Mouse (Mus musculus): Measurements from ENCODE around the gene Qprt. TPM values are rescaled to one million over a fixed set of nuclear protein-coding genes. Genes with fewer than 3 reads are reported as not detected.
A peak's percentile ranks its signal among the peaks of the same experiment; 100 is the strongest.
"Not testable (repeated sequence)": the region's sequence is repeated elsewhere in the genome, so short reads cannot be mapped to it uniquely, and the experiment has no call there.

The Qprt gene
- polyA plus RNA-seq, 1 experiment from 2014 or later = 2.6 TPM

DNA sequence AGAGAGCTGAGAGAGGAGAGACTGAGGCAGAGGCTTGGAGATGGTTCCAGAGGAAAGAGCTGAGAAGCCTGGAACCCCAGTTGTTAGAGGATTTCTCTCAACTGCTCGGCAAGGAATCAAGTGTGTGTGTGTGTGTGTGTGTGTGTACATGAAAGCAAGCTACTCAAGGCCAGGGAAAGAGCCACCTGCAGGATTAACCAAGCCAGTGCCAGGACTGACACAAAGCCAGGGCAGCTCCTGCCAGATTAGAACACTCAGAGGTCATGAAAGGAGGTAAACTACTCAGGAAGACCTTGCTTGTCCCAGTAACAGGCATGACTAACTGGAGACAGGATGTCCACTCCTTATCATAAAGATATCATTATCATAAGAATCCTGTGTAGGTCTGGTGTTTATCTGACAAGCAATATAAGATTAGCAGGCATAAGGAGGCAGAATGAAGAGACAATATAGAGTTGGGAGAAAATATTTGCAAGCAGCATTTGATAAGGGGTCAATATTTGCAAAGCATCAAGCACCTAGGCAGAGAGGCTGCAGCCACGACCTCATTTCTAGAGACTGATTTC lies 20.5 kb downstream of the Qprt start:
- 61% methylated on average over 2 of the region's 2 CpGs for WGBS
- no peak overlapping the region for H3K27ac ChIP-seq
- H3K36me3 ChIP-seq = no peaks in the 10 kb centered on the region
- H3K4me3 ChIP-seq = no peak overlapping the region
- no peaks in the 10 kb centered on the region for H3K27me3 ChIP-seq (ENCODE audit: insufficient read depth, poor library complexity, severe bottlenecking)
- peaks cover 12% of the 10 kb centered on the region for H3K4me1 ChIP-seq (replicated peaks)
- no peaks in the 10 kb centered on the region for H3K9me3 ChIP-seq
- no peak for DNase-seq (ENCODE audit: low spot score)

DNA sequence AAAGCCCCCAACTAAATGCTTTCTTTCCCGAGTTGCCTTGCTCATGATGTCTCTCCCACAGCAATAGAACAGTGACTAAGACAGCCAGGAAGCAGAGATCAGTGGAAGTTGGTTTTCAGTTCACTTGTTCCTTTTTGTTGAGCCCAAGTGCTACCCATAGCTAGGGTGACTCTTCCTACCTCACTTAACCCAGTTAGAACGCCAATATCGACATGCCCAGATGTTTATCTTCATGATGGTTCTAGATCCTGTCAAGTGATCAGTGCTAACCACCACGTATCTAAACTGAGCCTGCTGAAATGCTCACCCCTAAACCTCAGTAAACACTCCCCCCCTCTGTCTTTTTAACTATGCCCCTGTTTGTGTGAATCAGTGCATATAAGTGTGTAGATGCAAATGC lies 22.5 kb downstream of the Qprt start:
- no peak overlapping the region for H3K4me3 ChIP-seq
- WGBS = 90% methylated on average over 4 of the region's 4 CpGs
- no peaks in the 10 kb centered on the region for H3K9me3 ChIP-seq
- no peaks in the 10 kb centered on the region for H3K27me3 ChIP-seq (ENCODE audit: insufficient read depth, poor library complexity, severe bottlenecking)
- H3K27ac ChIP-seq = no peak overlapping the region
- no peak for DNase-seq (ENCODE audit: low spot score)
- no peaks in the 10 kb centered on the region for H3K36me3 ChIP-seq
- H3K4me1 ChIP-seq (replicated peaks) = peaks cover 7% of the 10 kb centered on the region

DNA sequence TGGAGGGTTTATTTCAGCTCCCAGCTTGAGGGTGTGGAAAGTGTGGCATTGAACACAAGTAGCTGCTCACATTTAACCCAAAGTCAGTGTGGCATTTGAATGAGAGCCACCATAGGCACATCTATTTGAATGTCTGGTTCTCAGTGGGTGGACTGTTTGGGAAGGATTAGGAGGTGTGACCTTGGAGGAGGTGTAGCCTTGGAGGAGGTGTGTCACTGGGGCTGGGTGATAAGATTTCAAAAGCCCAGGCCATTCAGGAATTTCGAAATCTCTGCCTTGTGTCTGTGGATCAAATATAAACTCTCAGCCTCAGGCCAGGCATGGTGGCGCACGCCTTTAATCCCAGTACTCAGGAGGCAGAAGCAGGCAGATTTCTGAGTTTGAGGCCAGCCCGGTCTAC lies 23.1 kb downstream of the Qprt start:
- Histone ChIP-seq H3K27me3 (ENCODE audit: insufficient read depth, poor library complexity, severe bottlenecking) (no peaks in the 10 kb centered on the region), H3K4me3 (no peak overlapping the region), H3K36me3 (no peaks in the 10 kb centered on the region), H3K27ac (no peak overlapping the region), H3K4me1 (replicated peaks) (peaks cover 2% of the 10 kb centered on the region), H3K9me3 (no peaks in the 10 kb centered on the region)
- 89% methylated on average over 4 of the region's 4 CpGs for WGBS
- no peak for DNase-seq (ENCODE audit: low spot score)

DNA sequence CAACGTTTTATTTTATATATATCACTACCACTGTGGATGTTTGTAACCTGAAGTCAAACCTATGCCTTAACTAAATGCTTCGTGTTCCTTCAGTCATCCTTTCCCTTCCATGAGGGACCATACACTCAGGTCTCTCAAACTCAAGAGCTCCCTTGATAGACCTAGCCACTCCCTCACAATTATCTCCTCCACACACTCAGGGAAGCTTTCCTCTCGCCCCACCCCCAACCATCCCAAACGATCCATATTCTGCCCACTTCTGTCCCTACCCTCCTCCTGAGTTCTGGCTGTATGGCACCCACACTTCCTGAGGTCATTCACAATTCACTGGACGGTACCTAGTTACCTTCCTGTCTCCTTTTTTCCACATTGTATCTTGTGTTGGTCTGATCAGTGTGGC lies 23.5 kb downstream of the Qprt start:
- Histone ChIP-seq H3K27ac (no peak overlapping the region), H3K36me3 (no peaks in the 10 kb centered on the region), H3K4me1 (replicated peaks) (no peaks in the 10 kb centered on the region), H3K27me3 (ENCODE audit: insufficient read depth, poor library complexity, severe bottlenecking) (no peaks in the 10 kb centered on the region), H3K4me3 (no peak overlapping the region), H3K9me3 (no peaks in the 10 kb centered on the region)
- no peak for DNase-seq (ENCODE audit: low spot score)
- WGBS = 88% methylated on average over 5 of the region's 5 CpGs

DNA sequence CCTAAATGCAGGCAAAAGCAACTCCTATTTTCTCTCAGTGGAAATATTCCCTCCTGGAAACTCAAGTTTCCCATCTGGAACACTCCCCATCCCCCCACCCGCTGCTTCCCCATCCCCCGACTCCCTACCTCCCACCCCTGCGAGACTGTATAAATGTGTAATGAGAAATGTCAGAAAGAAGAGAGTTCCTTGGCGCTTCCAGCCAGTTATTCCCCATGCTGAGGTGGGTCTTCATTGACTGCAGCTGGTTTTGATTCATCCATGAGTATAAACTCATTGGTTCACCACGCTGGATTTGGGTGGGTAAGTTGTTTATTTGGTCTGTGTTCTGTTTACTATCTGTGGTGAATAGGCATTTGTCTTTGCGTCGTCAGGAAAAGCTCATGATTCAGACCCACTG lies 25.6 kb downstream of the Qprt start:
- DNase-seq (ENCODE audit: low spot score) = no peak
- no peaks in the 10 kb centered on the region for H3K36me3 ChIP-seq
- no peaks in the 10 kb centered on the region for H3K27me3 ChIP-seq (ENCODE audit: insufficient read depth, poor library complexity, severe bottlenecking)
- no peak overlapping the region for H3K4me3 ChIP-seq
- WGBS = 72% methylated on average over 7 of the region's 7 CpGs
- H3K4me1 ChIP-seq (replicated peaks) = peaks cover 13% of the 10 kb centered on the region
- no peaks in the 10 kb centered on the region for H3K9me3 ChIP-seq
- H3K27ac ChIP-seq = no peak overlapping the region

DNA sequence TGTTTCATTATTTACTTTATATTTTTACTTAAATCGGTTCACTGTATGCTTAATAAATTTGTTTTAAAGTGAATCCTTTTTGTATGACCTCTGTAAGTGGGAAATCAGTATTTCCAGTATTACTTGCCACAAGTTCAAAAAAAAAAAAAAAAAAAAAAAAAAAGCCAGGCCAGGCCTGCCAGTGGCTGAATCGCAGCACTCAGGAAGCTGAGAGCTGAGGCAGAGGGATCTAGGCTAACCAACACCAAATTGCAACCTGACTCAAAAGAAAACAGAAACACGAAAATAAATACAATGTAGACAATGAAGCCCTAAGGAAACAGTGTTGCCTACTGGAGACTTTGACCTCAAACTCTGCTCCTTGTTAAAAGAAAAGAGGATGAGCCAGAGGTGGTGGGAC lies 28.1 kb downstream of the Qprt start:
- no peaks in the 10 kb centered on the region for H3K27me3 ChIP-seq (ENCODE audit: insufficient read depth, poor library complexity, severe bottlenecking)
- H3K9me3 ChIP-seq = no peaks in the 10 kb centered on the region
- H3K4me3 ChIP-seq = no peak overlapping the region
- WGBS = 77% methylated on average over 3 of the region's 3 CpGs
- H3K27ac ChIP-seq = no peak overlapping the region
- H3K4me1 ChIP-seq (replicated peaks) = peaks cover 34% of the 10 kb centered on the region
- no peaks in the 10 kb centered on the region for H3K36me3 ChIP-seq
- no peak for DNase-seq (ENCODE audit: low spot score)

DNA sequence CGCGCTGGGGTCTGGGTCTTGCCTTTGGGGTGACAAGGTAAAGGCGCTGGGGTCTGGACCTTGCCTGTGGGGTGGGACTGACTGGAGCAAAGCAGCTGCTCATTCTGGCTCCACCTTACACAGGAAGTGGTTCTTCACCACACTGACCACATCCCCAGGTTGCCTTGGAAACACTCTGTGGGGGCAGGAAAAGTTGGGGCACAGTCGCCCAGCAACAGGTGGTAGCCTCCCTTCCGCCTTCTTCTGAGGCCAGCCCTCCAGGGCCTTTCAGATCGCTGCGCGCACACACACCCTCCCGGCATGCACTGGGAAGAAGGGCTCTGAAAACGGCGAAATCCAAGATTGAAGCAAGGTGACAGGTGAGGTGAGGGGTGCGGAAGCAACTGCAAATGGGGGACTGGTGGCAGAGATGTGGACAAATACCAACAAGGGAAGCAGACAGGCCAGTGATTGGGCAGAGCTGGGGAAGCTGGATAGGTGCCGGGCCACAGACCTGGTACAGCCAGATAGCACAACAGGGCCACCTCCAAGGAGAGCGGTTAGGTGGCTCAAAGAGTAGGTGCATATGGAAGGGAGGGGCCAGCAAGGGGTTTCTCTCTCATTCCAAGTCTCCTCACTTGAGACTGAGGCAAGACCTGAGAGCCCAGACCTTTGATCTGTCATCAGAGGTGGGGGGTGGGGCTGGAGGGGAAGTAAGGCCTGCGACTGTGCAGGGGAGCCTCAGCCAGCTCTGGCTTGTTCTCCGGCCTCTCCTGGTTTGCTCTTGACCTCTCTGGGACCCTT lies 30.7 kb downstream of the Qprt start, which contains the start of gene AI467606:
Gene AI467606 (plus strand): TSS at position 246 of the 783 bp plus-strand sequence.
- Histone ChIP-seq H3K36me3 (no peaks in the 10 kb centered on the region), H3K9me3 (no peaks in the 10 kb centered on the region), H3K27ac (peak within 1 kb of the TSS; percentile 69), H3K27me3 (ENCODE audit: insufficient read depth, poor library complexity, severe bottlenecking) (no peaks in the 10 kb centered on the region), H3K4me1 (replicated peaks) (peaks cover 37% of the 10 kb centered on the region), H3K4me3 (peak within 1 kb of the TSS; percentile 16; the same call in 1 of the 2 replicates)
- no peak for DNase-seq (ENCODE audit: low spot score)
- 75% methylated on average over 16 of the region's 16 CpGs for WGBS

DNA sequence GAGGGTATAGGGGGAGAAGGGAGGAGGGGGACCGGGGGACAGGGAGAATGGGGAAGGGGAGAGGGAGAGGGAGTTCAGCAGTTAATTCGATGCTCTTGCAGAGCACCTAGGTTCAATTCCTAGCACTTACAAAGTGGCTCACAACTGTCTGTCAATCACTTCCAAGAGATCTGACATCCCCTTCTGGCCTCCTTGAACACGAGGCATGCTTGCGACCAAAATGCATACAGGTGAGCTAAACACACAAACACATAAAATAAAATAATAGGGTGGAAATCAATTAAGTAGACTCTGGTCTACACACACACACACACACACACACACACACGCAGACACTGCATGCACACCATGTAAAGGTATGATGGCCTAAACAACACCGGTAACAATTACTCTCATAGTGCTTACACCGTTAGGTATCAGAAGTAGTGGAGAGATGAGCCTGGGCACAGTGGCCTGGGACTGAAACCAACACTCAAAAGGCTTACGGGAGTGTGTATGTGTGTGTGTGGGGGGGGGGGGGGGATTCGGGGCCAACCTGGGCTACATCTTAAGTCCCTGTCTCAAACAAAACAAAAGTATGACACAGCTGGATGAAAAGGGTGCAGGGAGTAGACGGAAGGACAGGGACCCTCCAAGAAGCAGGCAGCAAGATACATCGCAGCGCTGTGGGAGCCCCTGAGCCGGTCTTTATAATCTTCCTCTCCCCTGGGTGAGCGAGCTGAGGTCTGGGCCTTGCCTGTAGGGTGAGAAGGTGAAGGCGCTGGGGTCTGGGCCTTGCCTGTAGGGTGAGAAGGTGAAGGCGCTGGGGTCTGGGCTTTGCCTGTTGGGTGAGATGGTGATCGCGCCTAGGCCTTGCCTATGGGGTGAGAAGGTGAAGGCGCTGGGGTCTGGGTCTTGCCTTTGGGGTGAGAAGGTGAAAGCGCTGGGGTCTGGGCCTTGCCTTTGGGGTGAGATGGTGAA lies 31.6 kb downstream of the Qprt start:
- no peak for DNase-seq (ENCODE audit: low spot score)

DNA sequence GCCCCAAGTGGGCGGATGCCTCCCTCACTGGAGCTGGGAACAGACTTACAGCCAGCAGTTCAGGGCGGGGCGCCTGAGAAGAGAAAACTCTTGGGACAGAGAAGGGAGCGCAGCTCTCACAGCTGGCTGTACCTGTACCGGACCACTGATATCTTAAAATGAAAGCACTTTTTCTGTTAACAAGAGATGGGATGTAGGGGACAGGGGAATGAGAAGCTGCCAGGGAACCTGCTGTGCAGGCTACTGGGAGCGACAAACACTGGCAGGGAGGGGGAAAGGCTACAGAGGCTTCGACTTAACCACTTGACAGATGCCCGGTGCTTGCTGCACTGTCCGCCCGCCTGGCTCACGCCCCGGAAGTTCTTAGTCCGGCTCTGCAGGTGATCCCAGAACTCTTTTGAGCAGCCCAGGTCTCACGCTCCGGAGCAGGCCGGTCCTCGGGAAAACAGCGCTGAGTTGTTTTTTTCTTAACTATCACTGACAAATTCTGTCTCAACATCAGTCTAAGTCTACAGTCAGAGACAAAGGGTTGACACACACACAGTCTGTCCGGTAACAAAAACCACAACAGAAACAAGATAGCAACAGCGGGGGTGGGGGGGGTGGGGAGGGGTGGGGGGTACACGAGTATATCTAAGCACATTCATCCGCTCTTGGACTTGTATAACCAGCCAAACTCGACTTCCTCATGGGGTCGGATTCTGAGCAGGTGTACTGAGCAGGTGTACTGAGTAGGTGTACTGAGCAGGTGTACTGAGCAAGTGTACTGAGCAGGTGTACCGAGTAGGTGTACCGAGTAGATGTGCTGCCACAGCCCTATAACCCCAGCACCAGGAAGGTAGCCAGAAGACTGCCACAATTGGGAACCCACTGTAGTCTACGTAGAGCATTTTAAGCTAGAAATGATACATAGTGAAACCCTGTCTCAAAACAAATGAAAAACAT lies 32.9 kb downstream of the Qprt start:
- H3K9me3 ChIP-seq = no peaks in the 10 kb centered on the region
- H3K4me1 ChIP-seq (replicated peaks) = peaks cover 37% of the 10 kb centered on the region
- no peaks in the 10 kb centered on the region for H3K27me3 ChIP-seq (ENCODE audit: insufficient read depth, poor library complexity, severe bottlenecking)
- peak overlapping the region; percentile 75 for H3K27ac ChIP-seq
- WGBS = 21% methylated on average over 27 of the region's 27 CpGs
- H3K36me3 ChIP-seq = no peaks in the 10 kb centered on the region
- peak overlapping the region; percentile 40 for H3K4me3 ChIP-seq
- peak; percentile 29 for DNase-seq (ENCODE audit: low spot score)

More for the DNA sequence above, 31.6 kb downstream of the Qprt start:
- no peaks in the 10 kb centered on the region for H3K27me3 ChIP-seq (ENCODE audit: insufficient read depth, poor library complexity, severe bottlenecking)
- H3K27ac ChIP-seq = peak overlapping the region; percentile 69
- H3K4me1 ChIP-seq (replicated peaks) = peaks cover 37% of the 10 kb centered on the region
- no peaks in the 10 kb centered on the region for H3K36me3 ChIP-seq
- WGBS = 86% methylated on average over 20 of the region's 20 CpGs
- no peaks in the 10 kb centered on the region for H3K9me3 ChIP-seq
- H3K4me3 ChIP-seq = peak overlapping the region; percentile 16; the same call in 1 of the 2 replicates

DNA sequence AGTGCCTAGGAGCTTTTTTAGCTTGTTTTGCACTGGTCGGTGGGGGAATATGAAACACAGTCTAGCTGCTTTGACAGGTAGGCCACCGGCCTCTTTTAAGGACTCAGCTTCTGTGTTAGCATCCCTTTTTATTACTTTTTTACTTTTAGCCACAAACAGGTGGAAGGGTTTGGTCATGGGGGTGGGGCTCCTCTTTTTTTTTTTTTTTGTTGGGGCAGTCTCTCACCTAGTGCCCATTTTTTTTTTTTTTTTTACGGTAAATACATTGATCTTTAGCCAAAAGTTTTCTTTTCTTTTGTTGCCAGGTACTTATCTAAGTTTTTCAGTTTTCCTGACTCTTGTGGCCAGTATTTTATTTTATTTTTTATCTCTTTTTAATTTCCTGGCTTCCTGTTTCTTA lies 33.9 kb downstream of the Qprt start:
- no peaks in the 10 kb centered on the region for H3K27me3 ChIP-seq (ENCODE audit: insufficient read depth, poor library complexity, severe bottlenecking)

DNA sequence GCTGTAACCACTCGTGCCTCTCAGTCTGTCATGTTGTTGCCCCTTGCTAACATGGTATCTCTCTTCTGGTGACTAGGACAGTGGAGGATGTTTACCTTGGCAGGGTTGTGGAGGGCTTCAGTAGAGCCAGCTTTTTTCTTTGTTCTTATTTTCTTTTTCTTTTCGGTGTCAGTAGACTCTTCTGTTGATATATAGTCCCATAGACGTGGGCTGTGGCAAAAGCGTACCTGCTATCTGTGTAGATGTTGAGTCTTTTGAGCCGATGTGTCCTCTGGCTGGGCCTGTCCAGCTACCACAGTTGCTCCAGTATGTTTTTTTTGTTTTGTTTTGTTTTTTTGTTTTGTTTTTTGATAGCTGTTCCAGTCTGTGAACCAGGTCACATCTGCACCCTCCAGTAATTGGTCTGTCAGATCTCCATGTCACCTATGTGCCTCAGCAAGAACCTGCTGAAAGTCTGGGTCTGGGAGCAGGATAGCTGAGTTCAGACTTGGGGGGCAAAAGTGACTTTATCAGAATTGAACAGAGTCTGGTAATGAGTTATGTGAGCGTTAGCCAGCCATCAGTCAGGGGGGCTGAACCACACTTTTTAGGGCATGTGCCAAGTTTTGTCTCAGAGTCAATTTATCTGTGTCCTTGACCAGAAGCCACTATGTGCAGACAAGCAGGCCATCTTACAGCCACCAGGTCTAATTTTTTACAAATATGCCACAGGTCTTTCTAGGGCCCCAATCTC lies 34.6 kb downstream of the Qprt start, which contains the start of gene Zg16:
Gene Zg16 (minus strand): TSS at position 51 of the 733 bp plus-strand sequence.
- not testable (repeated sequence) for H3K4me3 ChIP-seq; H3K27ac ChIP-seq; H3K36me3 ChIP-seq; DNase-seq (ENCODE audit: low spot score); H3K9me3 ChIP-seq; H3K27me3 ChIP-seq (ENCODE audit: insufficient read depth, poor library complexity, severe bottlenecking)
- peaks cover 33% of the 10 kb centered on the region for H3K4me1 ChIP-seq (replicated peaks)
- 87% methylated on average over 6 of the region's 6 CpGs for WGBS

More for the DNA sequence above, 33.9 kb downstream of the Qprt start:
- Histone ChIP-seq H3K36me3 (no peaks in the 10 kb centered on the region), H3K9me3 (no peaks in the 10 kb centered on the region), H3K4me1 (replicated peaks) (peaks cover 37% of the 10 kb centered on the region), H3K27ac (no peak overlapping the region), H3K4me3 (no peak overlapping the region)
- WGBS = 89% methylated on average over 3 of the region's 3 CpGs
- DNase-seq (ENCODE audit: low spot score) = no peak
